Mouse (Mus musculus) olfactory bulb, adult 2 months (tissue): ENCODE results near the gene Plekhg1. TPM values are rescaled to one million over a fixed set of nuclear protein-coding genes. Genes with fewer than 3 reads are reported as not detected.

ENCODE experiments used
- H3K27ac ChIP-seq: fragments of 200-500 bp; 2 replicates; pipeline ENCODE4 v1.5.1; 2012; ENCODE audit warnings: low read depth, low read length; ENCODE audit not compliant: insufficient read depth
- H3K4me1 ChIP-seq: fragments of 200-500 bp; 2 replicates; pipeline ENCODE4 v1.6.1; 2012; ENCODE audit warnings: low read length; ENCODE audit not compliant: control insufficient read depth, insufficient read depth
- H3K4me3 ChIP-seq: fragments of 200-500 bp; 2 replicates; pipeline ENCODE4 v1.5.1; 2012; ENCODE audit warnings: mild to moderate bottlenecking, low read depth, low read length, moderate library complexity; ENCODE audit not compliant: insufficient read depth
- CTCF ChIP-seq: fragments of 200-500 bp; IDR thresholded peaks from 2 replicates; pipeline ENCODE4 v1.5.1; 2012; ENCODE audit warnings: low read depth, mild to moderate bottlenecking, low read length, moderate library complexity; ENCODE audit not compliant: insufficient read depth
- POLR2A ChIP-seq: fragments of 200-500 bp; IDR thresholded peaks from 2 replicates; pipeline ENCODE4 v1.6.1; 2012; ENCODE audit warnings: mild to moderate bottlenecking, low read depth, low read length, moderate library complexity; ENCODE audit not compliant: insufficient read depth
- WGBS: fragments of 180-500 bp; shearing (Covaris S2); methylation state at CpG from one replicate; pipeline ENCODE4 v1.1.7; 2018; 5-methylcytosine and 5-hydroxymethylcytosine counted together
- polyA plus RNA-seq: library from polyadenylated mRNA; stranded (reverse); fragments of >200 nt; gene quantifications from 2 replicates; pipeline ENCODE4 v1.2.4, GENCODE M21; 2012; ENCODE audit warnings: low replicate concordance; ENCODE audit not compliant: missing spikeins, insufficient read depth, insufficient read length

Plekhg1 gene
- polyA plus RNA-seq, 1 experiment = not detected

GRCm38 (mm10) chr10:3995277-3995676 lies 255.1 kb downstream of the Plekhg1 start:
- TF ChIP-seq CTCF (no peak), POLR2A (no peak)
- Histone ChIP-seq H3K4me3 (no peak overlapping the region), H3K4me1 (peaks cover 3% of the 10 kb centered on the region; the same call in 1 of the 2 replicates), H3K27ac (no peak overlapping the region)
- WGBS = 83% methylated on average over 4 of the region's 4 CpGs

DNA sequence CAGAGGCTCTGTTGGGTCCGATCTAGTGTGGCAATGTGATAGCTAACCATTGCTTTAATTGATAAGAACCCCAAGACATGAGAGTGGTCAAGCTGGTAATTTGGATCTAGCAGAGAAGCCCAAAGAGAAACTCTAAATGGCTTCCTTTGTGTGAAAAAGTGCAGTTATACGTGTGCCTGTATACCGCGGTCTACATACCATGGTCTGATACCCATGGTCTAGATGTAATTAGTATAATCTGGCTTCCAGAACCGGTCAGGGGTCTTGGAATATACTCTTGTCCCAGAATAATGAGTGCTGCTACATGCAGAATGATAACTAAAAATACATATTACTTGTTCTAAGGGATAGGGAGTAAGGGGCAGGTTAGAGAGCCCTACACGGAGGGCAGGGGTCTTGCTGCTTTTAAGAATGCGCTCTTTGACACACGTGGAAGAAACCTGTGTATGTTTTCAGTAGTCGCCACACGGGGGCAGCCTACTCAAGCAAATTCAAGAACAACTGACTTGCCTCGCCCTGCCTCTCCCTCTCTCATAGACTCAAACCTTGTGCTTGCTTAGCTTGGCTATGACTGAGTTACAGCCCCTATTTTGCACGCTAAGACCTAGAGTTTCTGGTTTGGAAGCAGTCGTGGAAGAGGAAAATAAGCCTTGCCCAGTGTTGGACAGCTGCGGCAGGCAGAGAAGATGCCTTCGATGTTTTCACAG lies 256.2 kb downstream of the Plekhg1 start:
- WGBS = 39% methylated on average over 15 of the region's 15 CpGs

GRCm38 (mm10) chr10:3997851-3998426 lies 257.8 kb downstream of the Plekhg1 start:
- TF ChIP-seq CTCF = no peak
- TF ChIP-seq POLR2A = no peak
- Histone ChIP-seq H3K4me1 (peaks cover 6% of the 10 kb centered on the region), H3K27ac (no peak overlapping the region), H3K4me3 (no peak overlapping the region)
- 87% methylated on average over 7 of the region's 7 CpGs for WGBS

More for the DNA sequence above, 256.2 kb downstream of the Plekhg1 start:
- Histone ChIP-seq H3K27ac (no peak overlapping the region), H3K4me1 (peaks cover 3% of the 10 kb centered on the region; the same call in 1 of the 2 replicates), H3K4me3 (no peak overlapping the region)
- TF ChIP-seq POLR2A = no peak
- no peak for TF ChIP-seq CTCF

GRCm38 (mm10) chr10:4002711-4003110 lies 262.5 kb downstream of the Plekhg1 start:
- 62% methylated on average over 5 of the region's 5 CpGs for WGBS
- Histone ChIP-seq H3K4me3 (no peak overlapping the region), H3K27ac (no peak overlapping the region), H3K4me1 (peaks cover 4% of the 10 kb centered on the region; the same call in 1 of the 2 replicates)
- TF ChIP-seq POLR2A = no peak
- TF ChIP-seq CTCF = no peak

GRCm38 (mm10) chr10:4005191-4005590 lies 265.0 kb downstream of the Plekhg1 start:
- peaks cover 4% of the 10 kb centered on the region; the same call in 1 of the 2 replicates for H3K4me1 ChIP-seq
- 89% methylated on average over 7 of the region's 7 CpGs for WGBS
- H3K27ac ChIP-seq = no peak overlapping the region
- no peak overlapping the region for H3K4me3 ChIP-seq
- TF ChIP-seq CTCF (no peak), POLR2A (no peak)

DNA sequence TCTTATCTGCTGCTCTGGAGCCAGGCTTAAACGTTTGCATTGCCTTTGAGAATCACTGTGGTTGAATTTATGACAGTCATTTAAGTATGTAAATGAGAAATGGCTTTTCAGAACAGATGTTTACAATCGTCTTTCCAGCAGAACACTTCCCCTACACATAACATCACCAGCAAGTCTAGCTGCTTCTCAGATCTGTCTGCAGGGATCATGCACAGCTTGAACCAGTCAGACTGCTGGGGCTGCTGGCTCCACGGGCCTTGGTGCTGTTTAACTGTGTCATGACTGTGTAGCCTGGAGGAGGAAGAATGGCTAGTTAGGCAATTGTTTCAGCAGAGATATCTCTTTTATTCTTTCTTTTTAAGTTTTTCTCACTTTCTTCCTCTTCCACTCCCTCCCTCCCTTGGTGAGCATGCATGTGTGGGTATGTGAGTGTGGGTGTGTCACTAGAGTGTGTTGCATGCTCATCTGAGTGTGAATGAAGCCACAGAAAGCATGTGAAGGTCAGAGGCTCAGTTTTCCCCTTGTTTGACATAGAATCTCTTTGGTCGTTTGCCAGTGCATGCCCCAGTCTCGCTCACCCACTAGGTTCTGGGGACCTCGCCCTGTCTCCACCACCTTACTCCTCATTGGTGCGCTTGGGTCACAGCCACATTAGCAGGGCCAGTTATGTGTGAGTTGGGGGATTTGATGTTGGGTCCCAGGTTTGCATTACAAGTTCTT lies 266.3 kb downstream of the Plekhg1 start:
- H3K4me1 ChIP-seq = peaks cover 4% of the 10 kb centered on the region; the same call in 1 of the 2 replicates
- TF ChIP-seq CTCF = no peak
- TF ChIP-seq POLR2A = no peak
- H3K27ac ChIP-seq = no peak overlapping the region
- H3K4me3 ChIP-seq = no peak overlapping the region
- 65% methylated on average over 7 of the region's 7 CpGs for WGBS

Other genes with a start within 250 kb of the Plekhg1 start
- gene Iyd, start 200.1 kb upstream of the Plekhg1 start, polyA plus RNA-seq = not detected in 2 replicates
- not detected in 2 replicates for gene Mthfd1l, start 232.8 kb downstream of the Plekhg1 start, polyA plus RNA-seq